Mouse (Mus musculus): Measurements from ENCODE around the gene Anapc5.

DNA sequence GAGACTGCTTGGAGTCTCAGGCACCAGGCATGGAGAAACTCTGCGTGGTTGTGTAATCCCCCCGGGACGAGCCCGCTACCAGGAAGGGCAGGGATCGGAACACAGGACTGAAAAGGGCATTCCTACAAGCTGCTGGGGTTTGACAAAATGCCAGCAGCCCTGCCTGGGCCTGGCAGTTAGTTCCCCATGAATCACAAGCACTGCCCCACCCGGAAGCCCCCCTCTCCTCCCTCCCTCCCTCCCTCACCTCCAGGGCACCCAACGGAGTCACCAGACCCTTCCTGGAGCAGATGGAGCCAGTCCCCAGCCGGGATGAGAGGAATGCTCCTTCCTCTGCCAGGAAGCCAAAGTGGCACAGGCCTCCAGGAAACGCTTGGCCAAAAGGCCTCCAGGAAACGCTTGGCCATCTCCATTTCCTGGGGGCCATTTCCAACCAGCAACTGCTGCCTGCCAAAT, 50.3 kb downstream of the Anapc5 start:
- TF ChIP-seq CTCF (IDR thresholded peaks at IDR 0.05; ENCODE audit: low read depth) (no peak), EP300 (IDR thresholded peaks at IDR 0.05; ENCODE audit: low read depth) (no peak)
